Mouse (Mus musculus) ES-E14 (cell line): ENCODE measurements around the gene Atp5g1. TPM values are rescaled to one million over a fixed set of nuclear protein-coding genes. Genes with fewer than 3 reads are reported as not detected.

Source experiments
- DNase-seq: peaks from one replicate; pipeline ENCODE4 v3.0.0-alpha.2; 2013; ENCODE audit warnings: low read depth, low spot score
- H3K27ac ChIP-seq: 2 replicates; pipeline ENCODE4 v1.5.1; 2012; ENCODE audit warnings: low read depth, mild to moderate bottlenecking, low read length, moderate library complexity, mixed read lengths; ENCODE audit not compliant: poor library complexity, insufficient read depth, severe bottlenecking
- H3K36me3 ChIP-seq: 2 replicates; pipeline ENCODE4 v1.6.1; 2012; ENCODE audit warnings: mild to moderate bottlenecking, low read length, moderate library complexity, mixed read lengths; ENCODE audit not compliant: control insufficient read depth, poor library complexity, insufficient read depth, severe bottlenecking
- H3K4me1 ChIP-seq, 2 experiments: fragments of 150-350 bp in 1 of 2; sonication (generic) in 1 of 2; 2 replicates each; pipeline ENCODE4 v1.6.1; 2012; ENCODE audit warnings: low read length in 2 of 2, mild to moderate bottlenecking in 1 of 2, mixed read lengths in 1 of 2; ENCODE audit not compliant: control insufficient read depth in 2 of 2, insufficient read depth in 2 of 2, poor library complexity in 1 of 2
- H3K4me3 ChIP-seq, 2 experiments: fragments of 150-350 bp in 1 of 2; sonication (generic) in 1 of 2; 2 replicates each; pipeline ENCODE4 v1.5.1; 2012; ENCODE audit warnings: low read length in 2 of 2, low read depth in 1 of 2, mild to moderate bottlenecking in 1 of 2, mixed read lengths in 1 of 2; ENCODE audit not compliant: insufficient read depth in 1 of 2, poor library complexity in 1 of 2, severe bottlenecking in 1 of 2
- H3K9ac ChIP-seq: 2 replicates; pipeline ENCODE4 v1.6.1; 2012; ENCODE audit warnings: low read depth, mild to moderate bottlenecking, low read length, mixed read lengths; ENCODE audit not compliant: poor library complexity, insufficient read depth, severe bottlenecking
- H3K9me3 ChIP-seq: fragments of 150-350 bp; sonication (generic); 2 replicates; pipeline ENCODE4 v1.6.1; 2012; ENCODE audit warnings: low read depth, mild to moderate bottlenecking, low read length; ENCODE audit not compliant: control insufficient read depth, insufficient read depth
- CHD2 ChIP-seq: IDR thresholded peaks from 2 replicates; pipeline ENCODE4 v1.6.1; 2014; ENCODE audit warnings: mild to moderate bottlenecking, low read depth, low read length, inconsistent platforms
- HCFC1 ChIP-seq: IDR thresholded peaks from 2 replicates; pipeline ENCODE4 v1.6.1; 2012; ENCODE audit warnings: low read length, inconsistent platforms, borderline replicate concordance; ENCODE audit not compliant: insufficient read depth
- MAFK ChIP-seq: IDR thresholded peaks from 2 replicates; pipeline ENCODE4 v1.6.1; 2014; ENCODE audit warnings: mild to moderate bottlenecking, low read depth, low read length, inconsistent platforms; ENCODE audit not compliant: insufficient read depth
- ZC3H11A ChIP-seq: IDR thresholded peaks from 2 replicates; pipeline ENCODE4 v1.6.1; 2012; ENCODE audit warnings: low read depth, mild to moderate bottlenecking, inconsistent platforms, low read length, borderline replicate concordance
- ZNF384 ChIP-seq: IDR thresholded peaks from 2 replicates; pipeline ENCODE4 v1.6.1; 2012; ENCODE audit warnings: low read depth, low read length, inconsistent platforms
- in situ Hi-C, 2 experiments: fragments of 600-800 bp; cut with MboI; formaldehyde crosslinking; loops; one replicate each; pipeline ENCODE4 v1.15.1; 2025; ENCODE audit warnings: low sequenced_read_pairs in 2 of 2, inconsistent platforms in 1 of 2; ENCODE audit not compliant: unreplicated experiment in 2 of 2
- total RNA-seq: library from RNA; depleted of rRNA; stranded (reverse); fragments of 300-350 nt; gene quantifications from 2 replicates; pipeline ENCODE4 v1.2.3, GENCODE M21; 2012

Atp5g1 gene
- total RNA-seq, 1 experiment: 963 TPM

DNA sequence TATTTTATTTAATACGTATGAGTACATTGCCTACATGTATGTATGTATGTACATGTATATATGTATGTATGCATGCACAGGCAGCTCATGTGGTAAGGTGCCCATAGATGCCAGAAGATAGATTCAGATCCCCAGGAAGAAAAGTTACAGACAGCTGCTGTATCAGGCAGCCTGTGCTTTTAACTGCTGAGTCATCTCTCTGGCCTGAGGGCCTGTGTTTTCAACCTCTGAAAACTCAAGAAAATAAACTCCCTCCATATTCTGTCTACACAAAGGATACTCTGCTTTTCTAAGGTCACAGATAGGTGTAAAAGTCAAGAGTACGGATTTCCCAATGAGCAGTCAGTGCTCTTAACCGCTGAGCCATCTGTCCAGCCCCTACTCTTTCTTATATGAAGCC lies 24.6 kb downstream of the Atp5g1 start:
- in situ Hi-C loops: no loop called here
- TF ChIP-seq MAFK: peak; percentile 73
- TF ChIP-seq HCFC1: no peak
- Histone ChIP-seq H3K9me3 (no peaks in the 10 kb centered on the region), H3K4me3 (no peak overlapping the region), H3K27ac (no peak overlapping the region; the same call in 1 of the 2 replicates), H3K9ac (no peak overlapping the region), H3K36me3 (peaks cover 48% of the 10 kb centered on the region), H3K4me1 (peaks cover 3 to 8% of the 10 kb centered on the region in 2 experiments; a peak in 3 of 4 replicates)
- DNase-seq: no peak

DNA sequence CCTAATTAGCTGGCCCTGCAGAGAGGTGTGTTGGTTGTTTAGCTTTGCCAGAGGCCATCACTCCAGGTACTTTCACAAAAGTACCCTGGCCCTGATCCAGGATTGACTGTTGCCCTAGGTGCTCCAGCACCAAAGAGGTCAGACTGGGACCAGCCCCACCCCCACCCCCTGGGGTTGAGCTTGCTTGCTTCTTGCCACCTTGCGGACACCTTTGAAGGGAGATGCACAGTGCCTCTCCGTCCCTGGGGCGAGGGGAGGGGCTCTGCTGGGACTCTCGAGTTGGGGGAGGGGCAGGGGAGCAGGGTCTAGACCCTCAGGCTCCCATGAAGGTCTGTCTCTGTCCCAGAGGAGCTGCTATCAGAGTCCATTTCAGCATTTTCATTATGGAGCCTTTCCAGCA lies 25.5 kb downstream of the Atp5g1 start:
- DNase-seq: no peak

DNA sequence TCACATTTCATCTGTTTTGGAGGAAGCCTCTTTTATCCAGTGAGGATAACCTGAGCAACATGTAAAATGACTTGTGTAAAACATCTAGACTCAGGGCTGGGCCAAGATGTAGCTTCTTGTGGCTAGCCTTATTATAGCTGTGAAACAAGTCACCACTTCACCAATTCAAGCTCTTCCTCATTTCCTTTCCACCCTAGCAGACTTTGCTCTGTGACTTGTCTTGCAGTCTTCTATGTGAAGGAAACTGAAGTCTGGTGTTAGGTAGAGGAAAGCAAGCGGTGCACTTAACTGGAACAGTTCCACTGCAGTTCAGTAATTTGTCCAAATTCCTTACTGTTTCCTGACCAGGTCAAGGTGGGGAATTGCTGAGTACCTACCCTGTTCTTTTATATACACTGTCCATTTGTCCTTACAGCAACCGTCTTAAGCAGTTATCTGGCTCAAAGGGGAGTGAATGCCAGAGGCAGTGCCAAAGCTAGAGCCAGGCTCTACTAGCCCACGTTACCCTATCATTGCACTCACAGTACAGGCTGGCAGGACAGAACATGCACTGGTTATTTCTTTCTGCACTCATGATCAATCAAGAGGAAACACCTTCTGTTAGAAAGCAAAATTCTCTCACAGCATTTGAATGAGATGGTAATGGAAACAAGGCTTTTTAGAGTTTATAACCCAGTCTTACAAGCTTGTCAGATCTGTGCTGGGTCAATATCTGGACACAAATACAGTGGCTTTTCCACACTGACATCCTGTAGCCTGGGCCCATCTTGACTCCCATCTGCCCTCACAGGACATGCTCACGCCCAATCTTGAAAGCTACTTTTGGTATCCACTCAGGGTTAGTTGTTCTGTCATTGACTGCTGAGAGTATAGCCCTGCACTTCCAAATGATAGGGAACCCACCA lies 27.7 kb downstream of the Atp5g1 start:
- Histone ChIP-seq H3K4me1 (peaks cover 3 to 8% of the 10 kb centered on the region in 2 experiments; a peak in 3 of 4 replicates), H3K9me3 (no peaks in the 10 kb centered on the region), H3K4me3 (no peak overlapping the region), H3K36me3 (peaks cover 33% of the 10 kb centered on the region), H3K27ac (no peak overlapping the region), H3K9ac (no peak overlapping the region)
- in situ Hi-C loops: no loop called here
- no peak for TF ChIP-seq HCFC1
- no peak for TF ChIP-seq MAFK
- TF ChIP-seq ZNF384: no peak
- no peak for TF ChIP-seq CHD2
- no peak for TF ChIP-seq ZC3H11A
- no peak for DNase-seq

More for the DNA sequence above, 25.5 kb downstream of the Atp5g1 start:
- TF ChIP-seq ZC3H11A (no peak), CHD2 (no peak), MAFK (no peak), ZNF384 (no peak), HCFC1 (no peak)
- peaks cover 3 to 8% of the 10 kb centered on the region in 2 experiments; a peak in 3 of 4 replicates for H3K4me1 ChIP-seq
- no peak overlapping the region for H3K9ac ChIP-seq
- peaks cover 44% of the 10 kb centered on the region for H3K36me3 ChIP-seq
- in situ Hi-C loops: no loop called here
- no peak overlapping the region; the same call in 1 of the 2 replicates for H3K27ac ChIP-seq
- H3K9me3 ChIP-seq: no peaks in the 10 kb centered on the region
- H3K4me3 ChIP-seq: no peak overlapping the region

DNA sequence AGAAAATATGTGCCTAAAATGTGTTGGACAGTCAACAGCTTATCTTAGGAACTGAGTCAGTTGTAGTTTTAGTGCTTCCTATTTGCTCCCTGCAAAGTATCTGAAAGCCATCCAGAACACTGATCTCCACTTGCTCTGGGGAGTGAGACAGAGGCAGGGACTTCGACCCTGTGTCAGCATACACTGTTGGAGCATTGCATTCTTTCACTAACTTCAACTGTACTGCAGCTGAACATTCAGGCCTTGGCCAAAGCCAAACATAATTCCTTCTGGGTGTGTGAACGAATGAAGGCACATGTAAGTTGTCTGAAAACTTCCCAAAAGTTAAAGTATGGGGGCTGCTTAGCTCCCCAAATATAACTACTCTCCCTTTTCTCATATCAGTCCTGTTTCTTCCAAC lies 28.7 kb downstream of the Atp5g1 start:
- no peak overlapping the region for H3K27ac ChIP-seq
- H3K4me1 ChIP-seq: peaks cover 3 to 7% of the 10 kb centered on the region in 2 experiments; a peak in 3 of 4 replicates
- H3K4me3 ChIP-seq: no peak overlapping the region
- TF ChIP-seq HCFC1: no peak
- TF ChIP-seq CHD2: no peak
- TF ChIP-seq MAFK: no peak
- no peak for TF ChIP-seq ZC3H11A
- TF ChIP-seq ZNF384: no peak
- H3K9ac ChIP-seq: no peak overlapping the region
- in situ Hi-C loops: no loop called here
- H3K36me3 ChIP-seq: peaks cover 31% of the 10 kb centered on the region
- no peak for DNase-seq
- no peaks in the 10 kb centered on the region for H3K9me3 ChIP-seq

DNA sequence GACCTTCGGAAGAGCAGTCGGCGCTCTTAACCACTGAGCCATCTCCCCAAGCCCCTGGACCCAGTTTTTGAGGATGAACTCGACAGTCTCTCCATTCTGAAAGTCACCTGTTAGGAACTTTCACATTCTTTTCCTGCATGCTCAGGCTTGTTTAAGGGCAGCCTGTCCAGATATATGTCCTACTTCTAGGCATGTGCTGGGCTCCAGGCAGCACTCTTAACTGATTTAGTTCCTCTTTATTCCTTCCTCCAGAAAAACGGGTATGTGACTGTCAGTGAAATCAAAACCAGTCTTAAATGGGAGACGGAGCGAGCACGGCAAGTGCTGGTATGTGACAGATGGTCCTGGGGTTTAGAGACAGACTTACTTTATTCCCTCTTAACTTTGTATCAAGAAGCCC lies 29.4 kb downstream of the Atp5g1 start:
- no peak overlapping the region for H3K27ac ChIP-seq
- no peak for DNase-seq
- no peak overlapping the region for H3K9ac ChIP-seq
- H3K4me3 ChIP-seq: no peak overlapping the region
- H3K4me1 ChIP-seq: peaks cover 3 to 5% of the 10 kb centered on the region in 2 experiments; a peak in 3 of 4 replicates
- TF ChIP-seq HCFC1 (no peak), CHD2 (no peak), ZC3H11A (no peak), MAFK (no peak), ZNF384 (no peak)
- in situ Hi-C loops: no loop called here
- peaks cover 33% of the 10 kb centered on the region for H3K36me3 ChIP-seq
- H3K9me3 ChIP-seq: no peaks in the 10 kb centered on the region
